Mouse (Mus musculus): ENCODE data around the gene Myo3a. TPM values are rescaled to one million over a fixed set of nuclear protein-coding genes. Genes with fewer than 3 reads are reported as not detected.
A peak's percentile ranks its signal among the peaks of the same experiment; 100 is the strongest.

Myo3a gene
- polyA plus RNA-seq, 1 experiment from 2014 or later, result not detected

- no peak overlapping the region for H3K9ac ChIP-seq (ENCODE audit: low read length)
- no peak for ATAC-seq (ENCODE audit: insufficient number of reproducible peaks, insufficient read depth, low FRiP score, low read depth)
- no peaks in the 10 kb centered on the region for H3K36me3 ChIP-seq (ENCODE audit: control insufficient read depth, insufficient read depth, low read length)
- no peaks in the 10 kb centered on the region for H3K9me3 ChIP-seq (ENCODE audit: control insufficient read depth, low read length)
- H3K4me1 ChIP-seq (ENCODE audit: control insufficient read depth in 2 of 2, insufficient read depth in 2 of 2, low read length in 2 of 2), result peaks cover 4 to 17% of the 10 kb centered on the region in 2 experiments; a peak in 3 of 4 replicates
- no peak overlapping the region for H3K4me2 ChIP-seq (ENCODE audit: low read length)
- no peak overlapping the region for H3K4me3 ChIP-seq (ENCODE audit: control insufficient read depth in 1 of 2, insufficient read depth in 1 of 2, low read depth in 1 of 2, low read length in 2 of 2)
- H3K27me3 ChIP-seq (ENCODE audit: control insufficient read depth, insufficient read depth, low read length), result peaks cover 86% of the 10 kb centered on the region
- WGBS, result 8% methylated on average over 7 of the region's 7 CpGs
- no peak overlapping the region for H3K27ac ChIP-seq (replicated peaks in 1 of 2; ENCODE audit: control insufficient read depth in 1 of 2, insufficient read depth in 1 of 2, low read depth in 2 of 2, low read length in 2 of 2)
These were observed 393.2 kb downstream of the Myo3a start for GRCm38 (mm10) chr2:22620534-22620933.

GRCm38 (mm10) chr2:22620978-22621827 is 393.9 kb downstream of the Myo3a start:
- Histone ChIP-seq H3K36me3 (ENCODE audit: control insufficient read depth, insufficient read depth, low read length) (no peaks in the 10 kb centered on the region), H3K9ac (ENCODE audit: low read length) (no peak overlapping the region), H3K27ac (replicated peaks in 1 of 2; ENCODE audit: control insufficient read depth in 1 of 2, insufficient read depth in 1 of 2, low read depth in 2 of 2, low read length in 2 of 2) (no peak overlapping the region), H3K4me2 (ENCODE audit: low read length) (peak overlapping the region; percentile 80; the same call in 1 of the 2 replicates), H3K27me3 (ENCODE audit: control insufficient read depth, insufficient read depth, low read length) (peaks cover 92% of the 10 kb centered on the region), H3K4me1 (ENCODE audit: control insufficient read depth in 2 of 2, insufficient read depth in 2 of 2, low read length in 2 of 2) (peaks cover 4 to 17% of the 10 kb centered on the region in 2 experiments; a peak in 3 of 4 replicates), H3K9me3 (ENCODE audit: control insufficient read depth, low read length) (no peaks in the 10 kb centered on the region), H3K4me3 (ENCODE audit: control insufficient read depth in 1 of 2, insufficient read depth in 1 of 2, low read depth in 1 of 2, low read length in 2 of 2) (peak overlapping the region in 1 of 2 experiments; percentile 43; a peak in 1 of 4 replicates)
- ATAC-seq (ENCODE audit: insufficient number of reproducible peaks, insufficient read depth, low FRiP score, low read depth), result no peak
- WGBS, result 5% methylated on average over 20 of the region's 20 CpGs

- Histone ChIP-seq H3K27me3 (ENCODE audit: control insufficient read depth, insufficient read depth, low read length) (peaks cover 98% of the 10 kb centered on the region), H3K9me3 (ENCODE audit: control insufficient read depth, low read length) (no peaks in the 10 kb centered on the region), H3K4me2 (ENCODE audit: low read length) (peak within 1 kb of the TSS; percentile 80), H3K36me3 (ENCODE audit: control insufficient read depth, insufficient read depth, low read length) (no peaks in the 10 kb centered on the region), H3K9ac (ENCODE audit: low read length) (no peak within 1 kb of the TSS), H3K27ac (replicated peaks in 1 of 2; ENCODE audit: control insufficient read depth in 1 of 2, insufficient read depth in 1 of 2, low read depth in 2 of 2, low read length in 2 of 2) (no peak within 1 kb of the TSS), H3K4me3 (ENCODE audit: control insufficient read depth in 1 of 2, insufficient read depth in 1 of 2, low read depth in 1 of 2, low read length in 2 of 2) (peak within 1 kb of the TSS; percentile 24 to 43), H3K4me1 (ENCODE audit: control insufficient read depth in 2 of 2, insufficient read depth in 2 of 2, low read length in 2 of 2) (peaks cover 4 to 17% of the 10 kb centered on the region in 2 experiments; a peak in 3 of 4 replicates)
- peak; percentile 73; the same call in 1 of the 2 replicates for ATAC-seq (ENCODE audit: insufficient number of reproducible peaks, insufficient read depth, low FRiP score, low read depth)
- under 1% methylated on average over 53 of the region's 55 CpGs for WGBS
These were observed 394.8 kb downstream of the Myo3a start, which contains the start of gene Gad2 for GRCm38 (mm10) chr2:22621828-22622731. Gene Gad2, plus strand, starts transcription at chr2:22622205.

GRCm38 (mm10) chr2:22623111-22624070 is 396.1 kb downstream of the Myo3a start:
- no peak overlapping the region for H3K9ac ChIP-seq (ENCODE audit: low read length)
- H3K9me3 ChIP-seq (ENCODE audit: control insufficient read depth, low read length), result no peaks in the 10 kb centered on the region
- peaks cover 92% of the 10 kb centered on the region for H3K27me3 ChIP-seq (ENCODE audit: control insufficient read depth, insufficient read depth, low read length)
- WGBS, result under 1% methylated on average over 60 of the region's 60 CpGs
- H3K36me3 ChIP-seq (ENCODE audit: control insufficient read depth, insufficient read depth, low read length), result no peaks in the 10 kb centered on the region
- peak overlapping the region; percentile 80 for H3K4me2 ChIP-seq (ENCODE audit: low read length)
- H3K4me3 ChIP-seq (ENCODE audit: control insufficient read depth in 1 of 2, insufficient read depth in 1 of 2, low read depth in 1 of 2, low read length in 2 of 2), result peak overlapping the region; percentile 16 to 43
- no peak overlapping the region for H3K27ac ChIP-seq (replicated peaks in 1 of 2; ENCODE audit: control insufficient read depth in 1 of 2, insufficient read depth in 1 of 2, low read depth in 2 of 2, low read length in 2 of 2)
- peaks cover 4 to 17% of the 10 kb centered on the region in 2 experiments; a peak in 3 of 4 replicates for H3K4me1 ChIP-seq (ENCODE audit: control insufficient read depth in 2 of 2, insufficient read depth in 2 of 2, low read length in 2 of 2)
- ATAC-seq (ENCODE audit: insufficient number of reproducible peaks, insufficient read depth, low FRiP score, low read depth), result no peak

- peaks cover 4 to 17% of the 10 kb centered on the region in 2 experiments; a peak in 3 of 4 replicates for H3K4me1 ChIP-seq (ENCODE audit: control insufficient read depth in 2 of 2, insufficient read depth in 2 of 2, low read length in 2 of 2)
- H3K36me3 ChIP-seq (ENCODE audit: control insufficient read depth, insufficient read depth, low read length), result no peaks in the 10 kb centered on the region
- peaks cover 83% of the 10 kb centered on the region for H3K27me3 ChIP-seq (ENCODE audit: control insufficient read depth, insufficient read depth, low read length)
- no peaks in the 10 kb centered on the region for H3K9me3 ChIP-seq (ENCODE audit: control insufficient read depth, low read length)
- ATAC-seq (ENCODE audit: insufficient number of reproducible peaks, insufficient read depth, low FRiP score, low read depth), result no peak
- 6% methylated on average over 27 of the region's 27 CpGs for WGBS
- no peak overlapping the region for H3K27ac ChIP-seq (replicated peaks in 1 of 2; ENCODE audit: control insufficient read depth in 1 of 2, insufficient read depth in 1 of 2, low read depth in 2 of 2, low read length in 2 of 2)
- no peak overlapping the region for H3K4me2 ChIP-seq (ENCODE audit: low read length)
- no peak overlapping the region for H3K4me3 ChIP-seq (ENCODE audit: control insufficient read depth in 1 of 2, insufficient read depth in 1 of 2, low read depth in 1 of 2, low read length in 2 of 2)
- no peak overlapping the region for H3K9ac ChIP-seq (ENCODE audit: low read length)
These were observed 397.1 kb downstream of the Myo3a start for GRCm38 (mm10) chr2:22624188-22624975.

GRCm38 (mm10) chr2:22625096-22625960 is 398.0 kb downstream of the Myo3a start:
- H3K27ac ChIP-seq (replicated peaks in 1 of 2; ENCODE audit: control insufficient read depth in 1 of 2, insufficient read depth in 1 of 2, low read depth in 2 of 2, low read length in 2 of 2), result no peak overlapping the region
- H3K4me1 ChIP-seq (ENCODE audit: control insufficient read depth in 2 of 2, insufficient read depth in 2 of 2, low read length in 2 of 2), result peaks cover 4 to 17% of the 10 kb centered on the region in 2 experiments; a peak in 3 of 4 replicates
- H3K9me3 ChIP-seq (ENCODE audit: control insufficient read depth, low read length), result no peaks in the 10 kb centered on the region
- H3K4me3 ChIP-seq (ENCODE audit: control insufficient read depth in 1 of 2, insufficient read depth in 1 of 2, low read depth in 1 of 2, low read length in 2 of 2), result no peak overlapping the region
- WGBS, result 20% methylated on average over 16 of the region's 16 CpGs
- H3K9ac ChIP-seq (ENCODE audit: low read length), result no peak overlapping the region
- no peaks in the 10 kb centered on the region for H3K36me3 ChIP-seq (ENCODE audit: control insufficient read depth, insufficient read depth, low read length)
- H3K27me3 ChIP-seq (ENCODE audit: control insufficient read depth, insufficient read depth, low read length), result peaks cover 74% of the 10 kb centered on the region
- ATAC-seq (ENCODE audit: insufficient number of reproducible peaks, insufficient read depth, low FRiP score, low read depth), result no peak
- no peak overlapping the region for H3K4me2 ChIP-seq (ENCODE audit: low read length)

Measured in heart, embryonic 14.5 days (tissue).